Comparison of ENCODE assay signal across 8 mouse cellular contexts in the genomic region with DNA sequence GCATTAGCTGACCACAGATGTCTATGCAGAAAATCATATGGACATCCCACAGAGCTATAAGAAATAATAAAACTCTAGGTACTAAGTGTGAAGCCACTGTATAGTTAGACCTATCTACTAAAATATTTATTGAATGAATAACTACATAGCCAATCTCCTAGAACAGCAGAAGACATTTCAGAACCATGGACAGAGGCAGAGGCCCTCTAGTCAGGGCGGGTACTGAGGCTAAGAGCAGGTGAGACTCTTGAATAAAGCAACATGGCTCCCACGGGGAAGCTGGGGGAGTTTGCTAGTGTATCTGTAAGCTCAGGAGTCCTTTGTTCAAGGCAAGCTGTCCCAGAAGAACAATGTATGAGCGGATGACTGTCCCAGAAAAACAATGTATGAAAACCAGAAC.
DNase-seq lines count a peak whose midpoint lies in the region; ATAC-seq and TF ChIP-seq lines count a peak whose summit lies in the region.

No protein-coding gene starts in this region.

- peaks cover 31% of the 10 kb centered on the region for H3K27me3 ChIP-seq in hindbrain, embryonic 10.5 days (ENCODE audit: insufficient read depth, poor library complexity, severe bottlenecking)
- peaks cover 40% of the 10 kb centered on the region for H3K27me3 ChIP-seq in hindbrain, embryonic 13.5 days
- H3K27me3 ChIP-seq in midbrain, postnatal 0 days (ENCODE audit: insufficient read depth, low read length): no peaks in the 10 kb centered on the region

- TF ChIP-seq CTCF in midbrain, postnatal 0 days (IDR thresholded peaks at IDR 0.05): no peak

- H3K9me3 ChIP-seq in hindbrain, embryonic 10.5 days: no peaks in the 10 kb centered on the region
- H3K9me3 ChIP-seq in hindbrain, embryonic 13.5 days: no peaks in the 10 kb centered on the region
- H3K9me3 ChIP-seq in midbrain, postnatal 0 days (ENCODE audit: low read length): no peaks in the 10 kb centered on the region

- no peak overlapping the region for H3K4me3 ChIP-seq in hindbrain, embryonic 10.5 days
- no peak overlapping the region for H3K4me3 ChIP-seq in hindbrain, embryonic 13.5 days
- no peak overlapping the region for H3K4me3 ChIP-seq in midbrain, postnatal 0 days (ENCODE audit: low read depth, low read length)

- peaks cover 10% of the 10 kb centered on the region for H3K4me1 ChIP-seq in hindbrain, embryonic 10.5 days (replicated peaks)
- H3K4me1 ChIP-seq in hindbrain, embryonic 13.5 days (replicated peaks): peaks cover 15% of the 10 kb centered on the region
- peaks cover 5% of the 10 kb centered on the region; the same call in 1 of the 2 replicates for H3K4me1 ChIP-seq in midbrain, postnatal 0 days (ENCODE audit: insufficient read depth, low read length)

- H3K27ac ChIP-seq in hindbrain, embryonic 10.5 days: no peak overlapping the region
- no peak overlapping the region for H3K27ac ChIP-seq in hindbrain, embryonic 13.5 days
- H3K27ac ChIP-seq in midbrain, postnatal 0 days (ENCODE audit: low read depth, low read length): no peak overlapping the region

- ATAC-seq in hindbrain, embryonic 13.5 days (ENCODE audit: low FRiP score): no peak
- no peak for ATAC-seq in midbrain, postnatal 0 days (ENCODE audit: low FRiP score)

- no peak overlapping the region for H3K4me2 ChIP-seq in hindbrain, embryonic 13.5 days
- no peak overlapping the region for H3K4me2 ChIP-seq in midbrain, postnatal 0 days (ENCODE audit: low read depth, low read length, poor library complexity, severe bottlenecking)

- H3K9ac ChIP-seq in hindbrain, embryonic 13.5 days: no peak overlapping the region
- H3K9ac ChIP-seq in midbrain, postnatal 0 days (replicated peaks; ENCODE audit: low read length, poor library complexity, severe bottlenecking): no peak overlapping the region

- 27% methylated on average over 3 of the region's 3 CpGs for WGBS in hindbrain, embryonic 10.5 days
- 31% methylated on average over 3 of the region's 3 CpGs for WGBS in hindbrain, embryonic 13.5 days
- 49% methylated on average over 3 of the region's 3 CpGs for WGBS in midbrain, postnatal 0 days

- peak; percentile 44 for DNase-seq in hindbrain, embryonic 10.5 days (ENCODE audit: low spot score)
- DNase-seq in B cell, adult 2 months: peak; percentile 62 to 63
- DNase-seq in c-Kit-positive CD71-positive TER-119-positive erythroid progenitor cells, embryonic 14.5 days (ENCODE audit: low spot score): peak; percentile 18
- peak; percentile 56 for DNase-seq in lung, postnatal 10 days
- no peak for DNase-seq in right cerebral cortex, postnatal 14 days
- DNase-seq in neural tube, embryonic 10.5 days (ENCODE audit: extremely low spot score, low spot score): no peak
- no peak for DNase-seq in midbrain, postnatal 0 days (ENCODE audit: low spot score)

- H3K36me3 ChIP-seq in hindbrain, embryonic 10.5 days: no peaks in the 10 kb centered on the region
- H3K36me3 ChIP-seq in hindbrain, embryonic 13.5 days: no peaks in the 10 kb centered on the region
- no peaks in the 10 kb centered on the region for H3K36me3 ChIP-seq in midbrain, postnatal 0 days (ENCODE audit: insufficient read depth, low read length)

Comparison
In these comparisons a context has a peak if more than half of its experiments do, and no peak if none do; other contexts are left out.
1. DNase-seq: peak in hindbrain, embryonic 10.5 days (single experiment), B cell, adult 2 months (2 of 2), c-Kit-positive CD71-positive TER-119-positive erythroid progenitor cells, embryonic 14.5 days (single experiment) and lung, postnatal 10 days (single experiment); none in right cerebral cortex, postnatal 14 days (single experiment), neural tube, embryonic 10.5 days (single experiment) and midbrain, postnatal 0 days (single experiment).